Mouse (Mus musculus): ENCODE measurements around the gene Cavin4. TPM values are rescaled to one million over a fixed set of nuclear protein-coding genes. Genes with fewer than 3 reads are reported as not detected.

Cavin4 gene
- polyA plus RNA-seq, 2 experiments: 5.2 to 5.7 TPM

- Histone ChIP-seq H3K27ac (replicated peaks; ENCODE audit: low read depth, low read length) (no peak overlapping the region), H3K4me1 (ENCODE audit: control insufficient read depth, insufficient read depth, low read length) (no peaks in the 10 kb centered on the region), H3K9ac (ENCODE audit: low read depth, low read length, severe bottlenecking) (no peak overlapping the region), H3K4me2 (replicated peaks; ENCODE audit: low read depth, low read length, severe bottlenecking) (no peak overlapping the region), H3K36me3 (ENCODE audit: control insufficient read depth, insufficient read depth, low read length) (peaks cover 58% of the 10 kb centered on the region), H3K4me3 (replicated peaks; ENCODE audit: low read length) (no peak overlapping the region), H3K9me3 (ENCODE audit: control insufficient read depth, low read length) (no peaks in the 10 kb centered on the region), H3K27me3 (ENCODE audit: control insufficient read depth, insufficient read depth, low read length) (no peaks in the 10 kb centered on the region)
- DNase-seq (ENCODE audit: low spot score) (no peak), ATAC-seq (ENCODE audit: low FRiP score, low read depth) (no peak)
- no peak for TF ChIP-seq POLR2A (IDR thresholded peaks at IDR 0.05; ENCODE audit: borderline replicate concordance, extremely low read depth, insufficient read depth, insufficient read length)
- 84% methylated on average over 10 of the region's 10 CpGs for WGBS
These were observed 25.2 kb upstream of the Cavin4 start for GRCm38 (mm10) chr4:48638132-48638531.

GRCm38 (mm10) chr4:48639503-48639902 lies 23.8 kb upstream of the Cavin4 start:
- no peaks in the 10 kb centered on the region for H3K9me3 ChIP-seq (ENCODE audit: control insufficient read depth, low read length)
- no peak overlapping the region for H3K27ac ChIP-seq (replicated peaks; ENCODE audit: low read depth, low read length)
- DNase-seq (ENCODE audit: low spot score) (no peak), ATAC-seq (ENCODE audit: low FRiP score, low read depth) (no peak)
- no peaks in the 10 kb centered on the region for H3K4me1 ChIP-seq (ENCODE audit: control insufficient read depth, insufficient read depth, low read length)
- no peaks in the 10 kb centered on the region for H3K27me3 ChIP-seq (ENCODE audit: control insufficient read depth, insufficient read depth, low read length)
- no peak for TF ChIP-seq POLR2A (IDR thresholded peaks at IDR 0.05; ENCODE audit: borderline replicate concordance, extremely low read depth, insufficient read depth, insufficient read length)
- peaks cover 65% of the 10 kb centered on the region for H3K36me3 ChIP-seq (ENCODE audit: control insufficient read depth, insufficient read depth, low read length)
- no peak overlapping the region for H3K4me3 ChIP-seq (replicated peaks; ENCODE audit: low read length)
- WGBS: 94% methylated on average over 17 of the region's 17 CpGs
- no peak overlapping the region for H3K9ac ChIP-seq (ENCODE audit: low read depth, low read length, severe bottlenecking)
- H3K4me2 ChIP-seq (replicated peaks; ENCODE audit: low read depth, low read length, severe bottlenecking): no peak overlapping the region

- no peak for TF ChIP-seq POLR2A (IDR thresholded peaks at IDR 0.05; ENCODE audit: borderline replicate concordance, extremely low read depth, insufficient read depth, insufficient read length)
- Histone ChIP-seq H3K9ac (ENCODE audit: low read depth, low read length, severe bottlenecking) (no peak overlapping the region), H3K4me1 (ENCODE audit: control insufficient read depth, insufficient read depth, low read length) (no peaks in the 10 kb centered on the region), H3K27ac (replicated peaks; ENCODE audit: low read depth, low read length) (no peak overlapping the region), H3K4me3 (replicated peaks; ENCODE audit: low read length) (no peak overlapping the region), H3K9me3 (ENCODE audit: control insufficient read depth, low read length) (no peaks in the 10 kb centered on the region), H3K4me2 (replicated peaks; ENCODE audit: low read depth, low read length, severe bottlenecking) (no peak overlapping the region), H3K36me3 (ENCODE audit: control insufficient read depth, insufficient read depth, low read length) (peaks cover 62% of the 10 kb centered on the region), H3K27me3 (ENCODE audit: control insufficient read depth, insufficient read depth, low read length) (no peaks in the 10 kb centered on the region)
- no peak for ATAC-seq (ENCODE audit: low FRiP score, low read depth)
- DNase-seq (ENCODE audit: low spot score): no peak
- 83% methylated on average over 6 of the region's 6 CpGs for WGBS
These were observed 19.5 kb upstream of the Cavin4 start for GRCm38 (mm10) chr4:48643801-48644200.

- H3K9ac ChIP-seq (ENCODE audit: low read depth, low read length, severe bottlenecking): no peak overlapping the region
- ATAC-seq (ENCODE audit: low FRiP score, low read depth): no peak
- no peak overlapping the region for H3K4me2 ChIP-seq (replicated peaks; ENCODE audit: low read depth, low read length, severe bottlenecking)
- no peak for TF ChIP-seq POLR2A (IDR thresholded peaks at IDR 0.05; ENCODE audit: borderline replicate concordance, extremely low read depth, insufficient read depth, insufficient read length)
- 83% methylated on average over 5 of the region's 5 CpGs for WGBS
- H3K36me3 ChIP-seq (ENCODE audit: control insufficient read depth, insufficient read depth, low read length): peaks cover 63% of the 10 kb centered on the region
- no peak overlapping the region for H3K27ac ChIP-seq (replicated peaks; ENCODE audit: low read depth, low read length)
- no peaks in the 10 kb centered on the region for H3K9me3 ChIP-seq (ENCODE audit: control insufficient read depth, low read length)
- H3K4me1 ChIP-seq (ENCODE audit: control insufficient read depth, insufficient read depth, low read length): no peaks in the 10 kb centered on the region
- no peak for DNase-seq (ENCODE audit: low spot score)
- no peaks in the 10 kb centered on the region for H3K27me3 ChIP-seq (ENCODE audit: control insufficient read depth, insufficient read depth, low read length)
- H3K4me3 ChIP-seq (replicated peaks; ENCODE audit: low read length): no peak overlapping the region
These were observed 17.2 kb upstream of the Cavin4 start for GRCm38 (mm10) chr4:48646143-48646542.

GRCm38 (mm10) chr4:48650617-48651360 lies 12.5 kb upstream of the Cavin4 start:
- no peaks in the 10 kb centered on the region for H3K9me3 ChIP-seq (ENCODE audit: control insufficient read depth, low read length)
- 90% methylated on average over 10 of the region's 10 CpGs for WGBS
- no peak for ATAC-seq (ENCODE audit: low FRiP score, low read depth)
- no peak for TF ChIP-seq POLR2A (IDR thresholded peaks at IDR 0.05; ENCODE audit: borderline replicate concordance, extremely low read depth, insufficient read depth, insufficient read length)
- no peak overlapping the region for H3K9ac ChIP-seq (ENCODE audit: low read depth, low read length, severe bottlenecking)
- DNase-seq (ENCODE audit: low spot score): no peak
- no peak overlapping the region for H3K27ac ChIP-seq (replicated peaks; ENCODE audit: low read depth, low read length)
- peaks cover 61% of the 10 kb centered on the region for H3K36me3 ChIP-seq (ENCODE audit: control insufficient read depth, insufficient read depth, low read length)
- no peaks in the 10 kb centered on the region for H3K4me1 ChIP-seq (ENCODE audit: control insufficient read depth, insufficient read depth, low read length)
- no peak overlapping the region for H3K4me3 ChIP-seq (replicated peaks; ENCODE audit: low read length)
- no peaks in the 10 kb centered on the region for H3K27me3 ChIP-seq (ENCODE audit: control insufficient read depth, insufficient read depth, low read length)
- no peak overlapping the region for H3K4me2 ChIP-seq (replicated peaks; ENCODE audit: low read depth, low read length, severe bottlenecking)
